Mouse (Mus musculus) MEL (cell line): ENCODE measurements around the gene Gm45021. TPM values are rescaled to one million over a fixed set of nuclear protein-coding genes. Genes with fewer than 3 reads are reported as not detected.

Experiments
- DNase-seq: peaks from one replicate; pipeline ENCODE4 v3.0.0; 2011; ENCODE audit warnings: low read depth, low spot score
- H3K27ac ChIP-seq: 2 replicates; pipeline ENCODE4 v1.5.1; 2012; ENCODE audit warnings: low read depth, mild to moderate bottlenecking, control low read depth, low read length, moderate library complexity; ENCODE audit not compliant: control insufficient read depth
- H3K27me3 ChIP-seq, 2 experiments: fragments of 150-350 bp in 1 of 2; sonication (generic) in 1 of 2; 2 replicates each; pipeline ENCODE4 v1.6.1; 2012; ENCODE audit warnings: low read length in 2 of 2, mild to moderate bottlenecking in 2 of 2, improper control_type of control experiment in 1 of 2, moderate library complexity in 1 of 2; ENCODE audit not compliant: insufficient read depth in 2 of 2, control insufficient read depth in 1 of 2
- H3K36me3 ChIP-seq, 2 experiments: 2 replicates each; pipeline ENCODE4 v1.6.1; 2012 to 2014; ENCODE audit warnings: low read length in 2 of 2, improper control_type of control experiment in 1 of 2, inconsistent platforms in 1 of 2, mild to moderate bottlenecking in 1 of 2; ENCODE audit not compliant: insufficient read depth in 2 of 2, control insufficient read depth in 1 of 2
- H3K4me1 ChIP-seq, 2 experiments: fragments of 150-350 bp in 1 of 2; sonication (generic) in 1 of 2; 2 replicates each; pipeline ENCODE4 v1.6.1; 2012; ENCODE audit warnings: low read length in 2 of 2, improper control_type of control experiment in 1 of 2, mild to moderate bottlenecking in 1 of 2; ENCODE audit not compliant: insufficient read depth in 2 of 2, control insufficient read depth in 1 of 2
- H3K4me3 ChIP-seq, 2 experiments: fragments of 150-350 bp in 1 of 2; sonication (generic) in 1 of 2; 2 replicates each; pipeline ENCODE4 v1.5.1; 2012; ENCODE audit warnings: low read depth in 2 of 2, low read length in 2 of 2, mild to moderate bottlenecking in 2 of 2, moderate library complexity in 2 of 2, control low read depth in 1 of 2, improper control_type of control experiment in 1 of 2; ENCODE audit not compliant: control insufficient read depth in 1 of 2, insufficient read depth in 1 of 2
- H3K79me2 ChIP-seq: 2 replicates; pipeline ENCODE4 v1.6.1; 2012; ENCODE audit warnings: mild to moderate bottlenecking, low read length, moderate library complexity; ENCODE audit not compliant: control insufficient read depth, poor library complexity, insufficient read depth
- H3K9ac ChIP-seq: 2 replicates; pipeline ENCODE4 v1.6.1; 2012; ENCODE audit warnings: low read depth, mild to moderate bottlenecking, control low read depth, low read length, moderate library complexity; ENCODE audit not compliant: control insufficient read depth, poor library complexity, severe bottlenecking
- H3K9me3 ChIP-seq: fragments of 150-350 bp; sonication (generic); replicated peaks from 2 replicates; pipeline ENCODE4 v1.6.1; 2012; ENCODE audit warnings: mild to moderate bottlenecking, low read length, improper control_type of control experiment, moderate library complexity; ENCODE audit not compliant: insufficient read depth
- BHLHE40 ChIP-seq: IDR thresholded peaks from 2 replicates; pipeline ENCODE4 v1.6.1; 2012; ENCODE audit warnings: low read depth, mild to moderate bottlenecking, inconsistent platforms, low read length, improper control_type of control experiment, borderline replicate concordance
- CHD1 ChIP-seq: IDR thresholded peaks from 2 replicates; pipeline ENCODE4 v1.6.1; 2012; ENCODE audit warnings: low read depth, mild to moderate bottlenecking, inconsistent platforms, low read length, improper control_type of control experiment
- CTCF ChIP-seq, 3 experiments: IDR thresholded peaks in 2 of 3; conservative IDR thresholded peaks in 1 of 3; 2 replicates each; pipeline ENCODE4 v1.5.1; 2011 to 2012; ENCODE audit warnings: low read length in 3 of 3, low read depth in 2 of 3, mild to moderate bottlenecking in 2 of 3, improper control_type of control experiment in 1 of 3, inconsistent platforms in 1 of 3, mixed read lengths in 1 of 3, moderate library complexity in 1 of 3; ENCODE audit not compliant: control insufficient read depth in 1 of 3, insufficient read depth in 1 of 3, poor library complexity in 1 of 3, severe bottlenecking in 1 of 3
- E2F4 ChIP-seq: IDR thresholded peaks from 2 replicates; pipeline ENCODE4 v1.6.1; 2011; ENCODE audit warnings: low read depth, low read length, improper control_type of control experiment, borderline replicate concordance
- ELF1 ChIP-seq: IDR thresholded peaks from 2 replicates; pipeline ENCODE4 v1.6.1; 2014; ENCODE audit warnings: low read depth, mild to moderate bottlenecking, inconsistent platforms, low read length, improper control_type of control experiment, moderate library complexity
- GABPA ChIP-seq: IDR thresholded peaks from 2 replicates; pipeline ENCODE4 v1.6.1; 2012; ENCODE audit warnings: low read depth, mild to moderate bottlenecking, inconsistent platforms, low read length, improper control_type of control experiment, moderate library complexity
- GATA1 ChIP-seq: IDR thresholded peaks from 2 replicates; pipeline ENCODE4 v1.6.1; 2011; ENCODE audit warnings: low read depth, low read length, improper control_type of control experiment
- JUND ChIP-seq: IDR thresholded peaks from 2 replicates; pipeline ENCODE4 v1.6.1; 2011; ENCODE audit warnings: low read depth, mild to moderate bottlenecking, improper control_type of control experiment, low read length
- MAX ChIP-seq: IDR thresholded peaks from 2 replicates; pipeline ENCODE4 v1.6.1; 2011; ENCODE audit warnings: low read length, improper control_type of control experiment
- MAZ ChIP-seq: IDR thresholded peaks from 2 replicates; pipeline ENCODE4 v1.6.1; 2012; ENCODE audit warnings: low read depth, mild to moderate bottlenecking, inconsistent platforms, low read length, improper control_type of control experiment
- MEF2A ChIP-seq: IDR thresholded peaks from 2 replicates; pipeline ENCODE4 v1.6.1; 2014; ENCODE audit warnings: low read depth, mild to moderate bottlenecking, inconsistent platforms, low read length, improper control_type of control experiment; ENCODE audit not compliant: poor library complexity, insufficient replicate concordance, severe bottlenecking; ENCODE audit errors: extremely low read depth
- NELFE ChIP-seq: IDR thresholded peaks from 2 replicates; pipeline ENCODE4 v1.6.1; 2011; ENCODE audit warnings: low read depth, low read length, improper control_type of control experiment
- NRF1 ChIP-seq: IDR thresholded peaks from 2 replicates; pipeline ENCODE4 v1.6.1; 2014; ENCODE audit warnings: low read depth, mild to moderate bottlenecking, inconsistent platforms, low read length, improper control_type of control experiment, moderate library complexity; ENCODE audit not compliant: poor library complexity, insufficient read depth, severe bottlenecking
- POLR2A ChIP-seq, 2 experiments: IDR thresholded peaks; 2 replicates each; pipeline ENCODE4 v1.6.1; 2011 to 2012; ENCODE audit warnings: low read length in 2 of 2, mild to moderate bottlenecking in 2 of 2, control low read depth in 1 of 2, improper control_type of control experiment in 1 of 2, low read depth in 1 of 2, moderate library complexity in 1 of 2; ENCODE audit not compliant: control insufficient read depth in 1 of 2, insufficient read depth in 1 of 2, poor library complexity in 1 of 2
- POLR2AphosphoS5 ChIP-seq: IDR thresholded peaks from 2 replicates; pipeline ENCODE4 v1.6.1; 2012; ENCODE audit warnings: low read depth, borderline replicate concordance, mild to moderate bottlenecking, inconsistent platforms, low read length, moderate library complexity, mixed read lengths
- RAD21 ChIP-seq: IDR thresholded peaks from 2 replicates; pipeline ENCODE4 v1.6.1; 2011; ENCODE audit warnings: mild to moderate bottlenecking, low read depth, low read length, improper control_type of control experiment
- RCOR1 ChIP-seq: IDR thresholded peaks from 2 replicates; pipeline ENCODE4 v1.6.1; 2012; ENCODE audit warnings: low read depth, mild to moderate bottlenecking, inconsistent platforms, low read length, improper control_type of control experiment
- SMC3 ChIP-seq: IDR thresholded peaks from 2 replicates; pipeline ENCODE4 v1.6.1; 2011; ENCODE audit warnings: low read depth, low read length, improper control_type of control experiment
- TAL1 ChIP-seq: IDR thresholded peaks from 2 replicates; pipeline ENCODE4 v1.6.1; 2012; ENCODE audit warnings: mild to moderate bottlenecking, inconsistent platforms, low read length, moderate library complexity, mixed read lengths
- TCF12 ChIP-seq: IDR thresholded peaks from 2 replicates; pipeline ENCODE4 v1.6.1; 2014; ENCODE audit warnings: low read depth, mild to moderate bottlenecking, inconsistent platforms, low read length, improper control_type of control experiment, moderate library complexity
- USF1 ChIP-seq: IDR thresholded peaks from 2 replicates; pipeline ENCODE4 v1.6.1; 2014; ENCODE audit warnings: low read depth, mild to moderate bottlenecking, inconsistent platforms, low read length, improper control_type of control experiment, moderate library complexity
- ZKSCAN1 ChIP-seq: IDR thresholded peaks from 2 replicates; pipeline ENCODE4 v1.6.1; 2012; ENCODE audit warnings: low read depth, mild to moderate bottlenecking, inconsistent platforms, low read length, improper control_type of control experiment, moderate library complexity
- polyA plus RNA-seq, 2 experiments: library from polyadenylated mRNA; stranded (reverse) in 1 of 2; unstranded in 1 of 2; fragments of >175 nt in 1 of 2; fragments of >200 nt in 1 of 2; gene quantifications; 2 replicates each; pipeline versions ENCODE4 v1.2.1 to v1.2.4; 2012; ENCODE audit warnings: low replicate concordance in 2 of 2, low read depth in 1 of 2; ENCODE audit not compliant: insufficient read length in 2 of 2, insufficient read depth in 1 of 2, missing spikeins in 1 of 2
- total RNA-seq: library from RNA; depleted of rRNA; stranded (reverse); fragments of 300-350 nt; gene quantifications from 2 replicates; pipeline ENCODE4 v1.2.3, GENCODE M21; 2012

Gene Gm45021
- total and polyA plus RNA-seq, 3 experiments = not detected

DNA sequence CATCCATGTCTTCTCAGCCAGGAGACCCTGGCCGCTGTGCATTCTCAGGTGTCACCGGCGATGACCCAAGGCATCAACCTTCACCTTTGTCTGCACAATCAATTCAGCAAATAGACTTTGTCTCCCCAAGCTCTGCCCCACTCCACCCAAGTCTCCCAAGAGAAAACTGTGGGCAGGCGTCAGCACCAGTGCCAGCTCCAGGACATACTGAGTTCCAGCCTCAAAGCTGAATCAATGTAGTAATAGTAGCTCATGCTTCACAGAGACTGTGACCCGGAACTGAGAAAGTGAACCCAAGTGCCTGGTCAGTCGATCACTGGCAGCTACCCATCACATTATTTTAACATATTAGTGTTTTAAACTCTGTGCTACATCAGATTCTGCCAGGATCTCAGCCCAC, 41.1 kb upstream of the Gm45021 start:
- no peak for DNase-seq
- H3K9ac ChIP-seq = no peak overlapping the region
- no peak overlapping the region for H3K4me3 ChIP-seq
- H3K9me3 ChIP-seq = no peaks in the 10 kb centered on the region
- no peaks in the 10 kb centered on the region for H3K36me3 ChIP-seq
- no peaks in the 10 kb centered on the region for H3K4me1 ChIP-seq
- no peaks in the 10 kb centered on the region for H3K27me3 ChIP-seq
- TF ChIP-seq MEF2A (no peak), ZKSCAN1 (no peak), TAL1 (no peak), POLR2AphosphoS5 (no peak), TCF12 (no peak), CTCF (IDR thresholded peaks at IDR 0.05 in 2 of 3, conservative IDR thresholded peaks at IDR 0.05 in 1 of 3; ENCODE audit: control insufficient read depth in 1 of 3, insufficient read depth in 1 of 3, low read depth in 2 of 3, low read length in 3 of 3, poor library complexity in 1 of 3, severe bottlenecking in 1 of 3) (no peak), BHLHE40 (no peak), USF1 (no peak), NELFE (no peak), MAX (no peak)
- H3K79me2 ChIP-seq = no peaks in the 10 kb centered on the region
- no peak overlapping the region for H3K27ac ChIP-seq

DNA sequence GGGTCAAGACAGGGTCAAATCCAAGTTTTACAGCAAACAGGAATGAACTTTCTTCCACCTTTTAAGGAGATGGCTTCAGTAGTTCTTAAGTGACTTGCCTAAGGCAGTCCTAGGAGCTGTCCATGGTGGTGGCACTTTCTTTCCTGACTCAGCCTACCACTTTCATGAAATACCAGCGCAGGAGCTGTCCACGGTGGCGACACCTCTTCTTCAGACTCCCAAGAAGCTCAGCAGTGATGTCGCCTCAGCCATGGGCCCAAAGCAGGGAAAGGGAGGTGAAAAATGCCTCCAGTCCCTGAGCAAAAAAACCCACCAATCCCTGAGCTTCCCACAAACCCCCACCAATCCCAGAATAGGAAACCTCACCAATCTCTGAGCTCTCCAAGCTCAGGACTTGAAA, 36.5 kb upstream of the Gm45021 start:
- H3K4me3 ChIP-seq = no peak overlapping the region
- H3K36me3 ChIP-seq = no peaks in the 10 kb centered on the region
- no peaks in the 10 kb centered on the region for H3K79me2 ChIP-seq
- DNase-seq = peak; percentile 58
- TF ChIP-seq SMC3 (no peak), POLR2AphosphoS5 (no peak), E2F4 (no peak), NRF1 (no peak), MAZ (no peak), TAL1 (no peak), JUND (no peak), GATA1 (no peak), CHD1 (no peak), MAX (no peak), BHLHE40 (no peak), ELF1 (no peak), GABPA (no peak), RAD21 (no peak), RCOR1 (no peak), POLR2A (IDR thresholded peaks at IDR 0.05; ENCODE audit: control insufficient read depth in 1 of 2, insufficient read depth in 1 of 2, low read depth in 1 of 2, low read length in 2 of 2, poor library complexity in 1 of 2) (no peak)
- no peak overlapping the region for H3K27ac ChIP-seq
- no peaks in the 10 kb centered on the region for H3K9me3 ChIP-seq
- H3K4me1 ChIP-seq = no peaks in the 10 kb centered on the region
- no peaks in the 10 kb centered on the region for H3K27me3 ChIP-seq
- H3K9ac ChIP-seq = no peak overlapping the region
